Mouse (Mus musculus) liver, embryonic 11.5 days (tissue): ENCODE data around the gene Tapt1. TPM values are rescaled to one million over a fixed set of nuclear protein-coding genes. Genes with fewer than 3 reads are reported as not detected.

Source experiments
- ATAC-seq: fragments of 200-750 bp; cut with Nextera tagmentation; replicated peaks from 2 replicates; pipeline ENCODE4 v1.8.0; 2017; ENCODE audit warnings: moderate number of reproducible peaks, mild to moderate bottlenecking, moderate TSS enrichment, moderate library complexity; ENCODE audit not compliant: low FRiP score
- DNase-seq: peaks from one replicate; pipeline ENCODE4 v3.0.0-alpha.2; 2017; ENCODE audit warnings: low spot score
- H3K27ac ChIP-seq: fragments of 300-500 bp; sonication (generic); 2 replicates; pipeline ENCODE4 v1.5.1; 2014; ENCODE audit warnings: mild to moderate bottlenecking, low read depth, low read length, control low read depth
- H3K27me3 ChIP-seq: fragments of 300-500 bp; sonication (generic); replicated peaks from 2 replicates; pipeline ENCODE4 v1.6.1; 2014; ENCODE audit warnings: low read length, mixed read lengths; ENCODE audit not compliant: control insufficient read depth, insufficient read depth
- H3K36me3 ChIP-seq: fragments of 300-500 bp; sonication (generic); 2 replicates; pipeline ENCODE4 v1.6.1; 2014; ENCODE audit warnings: mild to moderate bottlenecking, low read length, moderate library complexity, mixed read lengths; ENCODE audit not compliant: control insufficient read depth, insufficient read depth
- H3K4me1 ChIP-seq: fragments of 300-500 bp; sonication (generic); replicated peaks from 2 replicates; pipeline ENCODE4 v1.6.1; 2014; ENCODE audit warnings: low read length, mixed read lengths; ENCODE audit not compliant: control insufficient read depth, insufficient read depth
- H3K4me2 ChIP-seq: fragments of 300-500 bp; sonication (generic); 2 replicates; pipeline ENCODE4 v1.6.1; 2014; ENCODE audit warnings: mild to moderate bottlenecking, control low read depth, moderate library complexity
- H3K4me3 ChIP-seq: fragments of 300-500 bp; sonication (generic); 2 replicates; pipeline ENCODE4 v1.5.1; 2014; ENCODE audit warnings: low read depth, low read length, control low read depth
- H3K9ac ChIP-seq: fragments of 300-500 bp; sonication (generic); 2 replicates; pipeline ENCODE4 v1.6.1; 2014; ENCODE audit warnings: low read depth, low read length, control low read depth
- H3K9me3 ChIP-seq: fragments of 300-500 bp; sonication (generic); 2 replicates; pipeline ENCODE4 v1.6.1; 2016; ENCODE audit warnings: low read length, inconsistent platforms, mixed read lengths; ENCODE audit not compliant: control insufficient read depth
- WGBS: fragments of 180-500 bp; shearing (Covaris S2); extraction: QIAGEN DNeasy Blood & Tissue Kit; methylation state at CpG from one replicate; pipeline ENCODE4 v1.1.7; 2014; 5-methylcytosine and 5-hydroxymethylcytosine counted together
- polyA plus RNA-seq: library from polyadenylated mRNA; unstranded; fragments of >200 nt; fragmentation: Nextera tagmentation; extraction: Ambion mirVana; gene quantifications from 2 replicates; pipeline ENCODE4 v1.2.1, GENCODE M21; 2014

The Tapt1 gene
- polyA plus RNA-seq, 1 experiment from 2014 or later, result 49.7 TPM

GRCm38 (mm10) chr5:44217041-44217684, 9.3 kb downstream of the Tapt1 start:
- peaks cover 10% of the 10 kb centered on the region for H3K4me1 ChIP-seq
- no peaks in the 10 kb centered on the region for H3K27me3 ChIP-seq
- H3K9me3 ChIP-seq, result no peaks in the 10 kb centered on the region
- DNase-seq, result no peak
- H3K27ac ChIP-seq, result no peak overlapping the region
- no peak for ATAC-seq
- H3K4me2 ChIP-seq, result no peak overlapping the region
- H3K9ac ChIP-seq, result no peak overlapping the region
- 84% methylated on average over 8 of the region's 8 CpGs for WGBS
- H3K36me3 ChIP-seq, result peaks cover 8% of the 10 kb centered on the region; the same call in 1 of the 2 replicates
- H3K4me3 ChIP-seq, result no peak overlapping the region

GRCm38 (mm10) chr5:44215118-44215517, 11.3 kb downstream of the Tapt1 start:
- DNase-seq, result no peak
- Histone ChIP-seq H3K9me3 (no peaks in the 10 kb centered on the region), H3K4me1 (peaks cover 6% of the 10 kb centered on the region; the same call in 1 of the 2 replicates)

GRCm38 (mm10) chr5:44214025-44214424, 12.4 kb downstream of the Tapt1 start:
- Histone ChIP-seq H3K27ac (no peak overlapping the region), H3K36me3 (peaks cover 11% of the 10 kb centered on the region; the same call in 1 of the 2 replicates), H3K9ac (no peak overlapping the region), H3K27me3 (no peaks in the 10 kb centered on the region), H3K4me2 (no peak overlapping the region), H3K9me3 (no peaks in the 10 kb centered on the region), H3K4me1 (no peaks in the 10 kb centered on the region), H3K4me3 (no peak overlapping the region)
- no peak for ATAC-seq
- 83% methylated on average over 2 of the region's 2 CpGs for WGBS
- no peak for DNase-seq

More at GRCm38 (mm10) chr5:44215118-44215517, 11.3 kb downstream of the Tapt1 start:
- Histone ChIP-seq H3K9ac (no peak overlapping the region), H3K4me2 (no peak overlapping the region), H3K27me3 (no peaks in the 10 kb centered on the region), H3K36me3 (peaks cover 11% of the 10 kb centered on the region; the same call in 1 of the 2 replicates), H3K27ac (no peak overlapping the region), H3K4me3 (no peak overlapping the region)
- no peak for ATAC-seq

GRCm38 (mm10) chr5:44213391-44213790, 13.0 kb downstream of the Tapt1 start:
- 92% methylated on average over 5 of the region's 5 CpGs for WGBS
- ATAC-seq, result no peak
- DNase-seq, result no peak
- Histone ChIP-seq H3K4me2 (no peak overlapping the region), H3K4me1 (no peaks in the 10 kb centered on the region), H3K27me3 (no peaks in the 10 kb centered on the region), H3K4me3 (no peak overlapping the region), H3K27ac (no peak overlapping the region), H3K9ac (no peak overlapping the region), H3K36me3 (peaks cover 11% of the 10 kb centered on the region; the same call in 1 of the 2 replicates), H3K9me3 (no peaks in the 10 kb centered on the region)

- peaks cover 11% of the 10 kb centered on the region; the same call in 1 of the 2 replicates for H3K36me3 ChIP-seq
- H3K9me3 ChIP-seq, result no peaks in the 10 kb centered on the region
- H3K9ac ChIP-seq, result no peak overlapping the region
- no peaks in the 10 kb centered on the region for H3K27me3 ChIP-seq
- no peak overlapping the region for H3K4me3 ChIP-seq
- H3K4me2 ChIP-seq, result no peak overlapping the region
- WGBS, result 84% methylated on average over 6 of the region's 6 CpGs
- H3K27ac ChIP-seq, result no peak overlapping the region
- no peak for DNase-seq
- H3K4me1 ChIP-seq, result peaks cover 4% of the 10 kb centered on the region; the same call in 1 of the 2 replicates
- ATAC-seq, result no peak
Measured at GRCm38 (mm10) chr5:44211818-44212465, 14.5 kb downstream of the Tapt1 start.

GRCm38 (mm10) chr5:44207286-44207685, 19.1 kb downstream of the Tapt1 start:
- H3K9me3 ChIP-seq, result no peaks in the 10 kb centered on the region
- peak; percentile 66 for ATAC-seq
- H3K36me3 ChIP-seq, result peaks cover 8% of the 10 kb centered on the region; the same call in 1 of the 2 replicates
- H3K4me3 ChIP-seq, result no peak overlapping the region
- H3K27ac ChIP-seq, result no peak overlapping the region
- DNase-seq, result no peak
- H3K4me2 ChIP-seq, result no peak overlapping the region
- 71% methylated on average over 4 of the region's 4 CpGs for WGBS
- H3K27me3 ChIP-seq, result no peaks in the 10 kb centered on the region
- peaks cover 14% of the 10 kb centered on the region; the same call in 1 of the 2 replicates for H3K4me1 ChIP-seq
- no peak overlapping the region for H3K9ac ChIP-seq

GRCm38 (mm10) chr5:44206651-44207050, 19.8 kb downstream of the Tapt1 start:
- no peak overlapping the region for H3K27ac ChIP-seq
- H3K4me2 ChIP-seq, result no peak overlapping the region
- ATAC-seq, result no peak
- DNase-seq, result no peak
- H3K4me3 ChIP-seq, result no peak overlapping the region
- peaks cover 8% of the 10 kb centered on the region; the same call in 1 of the 2 replicates for H3K36me3 ChIP-seq
- H3K9ac ChIP-seq, result no peak overlapping the region
- H3K9me3 ChIP-seq, result no peaks in the 10 kb centered on the region
- peaks cover 18% of the 10 kb centered on the region; the same call in 1 of the 2 replicates for H3K4me1 ChIP-seq
- H3K27me3 ChIP-seq, result no peaks in the 10 kb centered on the region
- 73% methylated on average over 5 of the region's 5 CpGs for WGBS

GRCm38 (mm10) chr5:44203410-44203809, 23.0 kb downstream of the Tapt1 start:
- Histone ChIP-seq H3K4me2 (0 out of 2 replicates have a peak overlapping the region, but pooled peaks have one; percentile 12), H3K9ac (no peak overlapping the region), H3K27ac (peak overlapping the region; percentile 88), H3K4me1 (peaks cover 19% of the 10 kb centered on the region), H3K4me3 (no peak overlapping the region), H3K9me3 (no peaks in the 10 kb centered on the region), H3K27me3 (no peaks in the 10 kb centered on the region), H3K36me3 (peaks cover 5% of the 10 kb centered on the region; the same call in 1 of the 2 replicates)
- ATAC-seq (peak; percentile 94), DNase-seq (no peak)
- WGBS, result 68% methylated on average over 1 of the region's 1 CpGs
